ENCODE assay signal across 11 mouse cellular contexts in genomic region chr4:149798684-149799309, GRCm38 (mm10). TPM values are rescaled to one million over a fixed set of nuclear protein-coding genes. Genes with fewer than 3 reads are reported as not detected.
A peak's percentile ranks its signal among the peaks of the same experiment; 100 is the strongest.
DNase-seq lines count a peak whose midpoint lies in the region; ATAC-seq and TF ChIP-seq lines count a peak whose summit lies in the region.
"Had no signal": no experiment of that assay in that cellular context is flagged by ENCODE, and none has a peak within 500 bp of the region (broad histone marks: within the 10 kb centered on the region; RNA-seq: fewer than 3 reads in every experiment).

No protein-coding gene starts in this region.

- no peak overlapping the region for H3K4me3 ChIP-seq in intestine, embryonic 14.5 days (ENCODE audit: low read depth, low read length)
- H3K4me3 ChIP-seq in intestine, postnatal 0 days (ENCODE audit: low read depth, low read length) = no peak overlapping the region
- no peak overlapping the region for H3K4me3 ChIP-seq in forebrain, embryonic 16.5 days (replicated peaks; ENCODE audit: low read length)

- H3K36me3 ChIP-seq in intestine, embryonic 14.5 days (ENCODE audit: control insufficient read depth, insufficient read depth, low read length) = no peaks in the 10 kb centered on the region
- no peaks in the 10 kb centered on the region for H3K36me3 ChIP-seq in intestine, postnatal 0 days (ENCODE audit: control insufficient read depth, insufficient read depth)
- H3K36me3 ChIP-seq in forebrain, embryonic 16.5 days (ENCODE audit: control insufficient read depth, insufficient read depth) = no peaks in the 10 kb centered on the region

- H3K27me3 ChIP-seq in intestine, embryonic 14.5 days (replicated peaks; ENCODE audit: control insufficient read depth, insufficient read depth, low read length) = no peaks in the 10 kb centered on the region
- H3K27me3 ChIP-seq in intestine, postnatal 0 days (replicated peaks; ENCODE audit: control insufficient read depth, insufficient read depth, low read length) = no peaks in the 10 kb centered on the region
- no peaks in the 10 kb centered on the region for H3K27me3 ChIP-seq in forebrain, embryonic 16.5 days (replicated peaks; ENCODE audit: control insufficient read depth, insufficient read depth, low read length)

- 25% methylated on average over 7 of the region's 7 CpGs for WGBS in intestine, embryonic 14.5 days
- 37% methylated on average over 7 of the region's 7 CpGs for WGBS in intestine, postnatal 0 days
- WGBS in forebrain, embryonic 16.5 days = 46% methylated on average over 7 of the region's 7 CpGs

- H3K9me3 ChIP-seq in intestine, embryonic 14.5 days (ENCODE audit: control insufficient read depth, low read length) = no peaks in the 10 kb centered on the region
- no peaks in the 10 kb centered on the region for H3K9me3 ChIP-seq in intestine, postnatal 0 days (ENCODE audit: control insufficient read depth)
- no peaks in the 10 kb centered on the region for H3K9me3 ChIP-seq in forebrain, embryonic 16.5 days (ENCODE audit: control insufficient read depth, low read length)

- H3K4me2 ChIP-seq in intestine, embryonic 14.5 days (ENCODE audit: low read length) = no peak overlapping the region
- H3K4me2 ChIP-seq in intestine, postnatal 0 days (replicated peaks; ENCODE audit: low read depth) = no peak overlapping the region
- H3K4me2 ChIP-seq in forebrain, embryonic 16.5 days (ENCODE audit: low read length) = no peak overlapping the region

- no peak for ATAC-seq in intestine, embryonic 14.5 days (replicated peaks; ENCODE audit: low FRiP score, low TSS enrichment, low read depth)
- ATAC-seq in intestine, postnatal 0 days = no peak
- no peak for ATAC-seq in forebrain, embryonic 16.5 days
- ATAC-seq: forebrain, postnatal 0 days had no signal

- H3K4me1 ChIP-seq in intestine, embryonic 14.5 days (replicated peaks; ENCODE audit: control insufficient read depth, insufficient read depth, low read length) = peaks cover 17% of the 10 kb centered on the region; the same call in 1 of the 2 replicates
- H3K4me1 ChIP-seq in intestine, postnatal 0 days (replicated peaks; ENCODE audit: control insufficient read depth, insufficient read depth, low read length) = no peaks in the 10 kb centered on the region
- H3K4me1 ChIP-seq in forebrain, embryonic 16.5 days (replicated peaks; ENCODE audit: control insufficient read depth, insufficient read depth, low read length) = no peaks in the 10 kb centered on the region; the same call in 1 of the 2 replicates

- no peak for DNase-seq in intestine, embryonic 14.5 days (ENCODE audit: low spot score)
- peak; percentile 91 for DNase-seq in ZHBTc4 (ENCODE audit: low read depth, low spot score)
- peak; percentile 42 to 77 for DNase-seq in kidney, postnatal 25 days
- peak; percentile 46 for DNase-seq in mesoderm, embryonic 11.5 days (ENCODE audit: low read depth, low spot score)
- DNase-seq in right cerebral cortex, postnatal 14 days = no peak
- DNase-seq in thymus, postnatal 25 days = no peak
- DNase-seq: adrenal gland, postnatal 25 days; cerebellum, postnatal 36 days; forebrain, postnatal 0 days had no signal

- TF ChIP-seq CTCF in intestine, postnatal 0 days (IDR thresholded peaks at IDR 0.05; ENCODE audit: low read depth) = no peak

- H3K9ac ChIP-seq in intestine, embryonic 14.5 days (ENCODE audit: low read length) = no peak overlapping the region
- no peak overlapping the region for H3K9ac ChIP-seq in intestine, postnatal 0 days (ENCODE audit: low read depth, low read length)
- no peak overlapping the region for H3K9ac ChIP-seq in forebrain, embryonic 16.5 days (replicated peaks; ENCODE audit: low read depth, low read length)
- H3K9ac ChIP-seq: forebrain, postnatal 0 days had no signal

- peak overlapping the region; percentile 45 for H3K27ac ChIP-seq in intestine, embryonic 14.5 days (ENCODE audit: low read depth)
- H3K27ac ChIP-seq in intestine, postnatal 0 days (ENCODE audit: low read depth, low read length) = no peak overlapping the region
- no peak overlapping the region for H3K27ac ChIP-seq in forebrain, embryonic 16.5 days (ENCODE audit: low read length)

RNA-seq across cellular contexts. Expression of gene Slc25a33, which starts 24.7 kb away (rescaled TPM):
- polyA plus RNA-seq in intestine, embryonic 14.5 days (2014; fragmentation: Nextera tagmentation; extraction: Ambion mirVana) = 11.6 and 12.8 TPM in 2 replicates
- 8.3 and 8.4 TPM in 2 replicates for polyA plus RNA-seq in intestine, postnatal 0 days (2015; fragmentation: Nextera tagmentation; extraction: Ambion mirVana)
- polyA plus RNA-seq in forebrain, embryonic 16.5 days (2015; fragmentation: Nextera tagmentation; extraction: Ambion mirVana) = 22.4 and 22.7 TPM in 2 replicates

Comparison
In these comparisons a context has a peak if more than half of its experiments do, and no peak if none do; other contexts are left out.
1. DNase-seq: peak in ZHBTc4 (single experiment), kidney, postnatal 25 days (2 of 2) and mesoderm, embryonic 11.5 days (single experiment); none in intestine, embryonic 14.5 days (single experiment), right cerebral cortex, postnatal 14 days (single experiment) and thymus, postnatal 25 days (single experiment).